Mouse (Mus musculus): ENCODE results near the gene Pex26. TPM values are rescaled to one million over a fixed set of nuclear protein-coding genes. Genes with fewer than 3 reads are reported as not detected.

Pex26 gene
- polyA plus RNA-seq, 1 experiment from 2014 or later = 13.4 TPM

- Histone ChIP-seq H3K27me3 (replicated peaks; ENCODE audit: control insufficient read depth, insufficient read depth, low read length) (no peaks in the 10 kb centered on the region), H3K9ac (ENCODE audit: low read depth, low read length) (no peak overlapping the region), H3K4me1 (ENCODE audit: control insufficient read depth, insufficient read depth, low read length) (no peaks in the 10 kb centered on the region), H3K4me2 (ENCODE audit: low read depth, low read length) (no peak overlapping the region), H3K9me3 (ENCODE audit: control insufficient read depth, low read length) (no peaks in the 10 kb centered on the region), H3K27ac (ENCODE audit: low read length) (no peak overlapping the region), H3K36me3 (ENCODE audit: control insufficient read depth, insufficient read depth, low read length) (no peaks in the 10 kb centered on the region), H3K4me3 (ENCODE audit: low read length) (no peak overlapping the region)
- whole genome bisulfite sequencing = 86% methylated on average over 2 of the region's 2 CpGs
- no peak for ATAC-seq
These were observed 52.9 kb downstream of the Pex26 start for GRCm38 (mm10) chr6:121236386-121236785.

GRCm38 (mm10) chr6:121238209-121238608 is 54.7 kb downstream of the Pex26 start:
- no peak for ATAC-seq
- 88% methylated on average over 4 of the region's 4 CpGs for WGBS
- H3K4me1 ChIP-seq (ENCODE audit: control insufficient read depth, insufficient read depth, low read length) = no peaks in the 10 kb centered on the region
- H3K4me3 ChIP-seq (ENCODE audit: low read length) = no peak overlapping the region
- H3K9ac ChIP-seq (ENCODE audit: low read depth, low read length) = no peak overlapping the region
- H3K4me2 ChIP-seq (ENCODE audit: low read depth, low read length) = no peak overlapping the region
- H3K9me3 ChIP-seq (ENCODE audit: control insufficient read depth, low read length) = no peaks in the 10 kb centered on the region
- H3K27ac ChIP-seq (ENCODE audit: low read length) = no peak overlapping the region
- H3K27me3 ChIP-seq (replicated peaks; ENCODE audit: control insufficient read depth, insufficient read depth, low read length) = no peaks in the 10 kb centered on the region
- no peaks in the 10 kb centered on the region for H3K36me3 ChIP-seq (ENCODE audit: control insufficient read depth, insufficient read depth, low read length)

GRCm38 (mm10) chr6:121241780-121242179 is 58.3 kb downstream of the Pex26 start:
- Histone ChIP-seq H3K9ac (ENCODE audit: low read depth, low read length) (no peak overlapping the region), H3K4me1 (ENCODE audit: control insufficient read depth, insufficient read depth, low read length) (0 out of 2 replicates have a peak, but pooled peaks cover 3% of the 10 kb centered on the region), H3K36me3 (ENCODE audit: control insufficient read depth, insufficient read depth, low read length) (no peaks in the 10 kb centered on the region), H3K9me3 (ENCODE audit: control insufficient read depth, low read length) (no peaks in the 10 kb centered on the region), H3K4me2 (ENCODE audit: low read depth, low read length) (no peak overlapping the region), H3K4me3 (ENCODE audit: low read length) (no peak overlapping the region), H3K27me3 (replicated peaks; ENCODE audit: control insufficient read depth, insufficient read depth, low read length) (no peaks in the 10 kb centered on the region), H3K27ac (ENCODE audit: low read length) (no peak overlapping the region)
- no peak for ATAC-seq
- 77% methylated on average over 2 of the region's 2 CpGs for WGBS

- Histone ChIP-seq H3K27ac (ENCODE audit: low read length) (no peak overlapping the region), H3K9ac (ENCODE audit: low read depth, low read length) (no peak overlapping the region), H3K36me3 (ENCODE audit: control insufficient read depth, insufficient read depth, low read length) (no peaks in the 10 kb centered on the region), H3K9me3 (ENCODE audit: control insufficient read depth, low read length) (no peaks in the 10 kb centered on the region), H3K4me3 (ENCODE audit: low read length) (no peak overlapping the region), H3K27me3 (replicated peaks; ENCODE audit: control insufficient read depth, insufficient read depth, low read length) (no peaks in the 10 kb centered on the region), H3K4me2 (ENCODE audit: low read depth, low read length) (no peak overlapping the region), H3K4me1 (ENCODE audit: control insufficient read depth, insufficient read depth, low read length) (0 out of 2 replicates have a peak, but pooled peaks cover 3% of the 10 kb centered on the region)
- WGBS = 31% methylated on average over 10 of the region's 10 CpGs
- no peak for ATAC-seq
These were observed 59.7 kb downstream of the Pex26 start for GRCm38 (mm10) chr6:121243161-121243560.

- 0 out of 2 replicates have a peak within 1 kb of the TSS, but pooled peaks have one; percentile 22 for H3K27ac ChIP-seq (ENCODE audit: low read length)
- no peaks in the 10 kb centered on the region for H3K9me3 ChIP-seq (ENCODE audit: control insufficient read depth, low read length)
- WGBS = 5% methylated on average over 35 of the region's 35 CpGs
- peak within 1 kb of the TSS; percentile 65 for H3K4me3 ChIP-seq (ENCODE audit: low read length)
- no peaks in the 10 kb centered on the region for H3K36me3 ChIP-seq (ENCODE audit: control insufficient read depth, insufficient read depth, low read length)
- 0 out of 2 replicates have a peak, but pooled peaks cover 5% of the 10 kb centered on the region for H3K4me1 ChIP-seq (ENCODE audit: control insufficient read depth, insufficient read depth, low read length)
- H3K27me3 ChIP-seq (replicated peaks; ENCODE audit: control insufficient read depth, insufficient read depth, low read length) = no peaks in the 10 kb centered on the region
- ATAC-seq = peak; percentile 98
- H3K9ac ChIP-seq (ENCODE audit: low read depth, low read length) = peak within 1 kb of the TSS; percentile 63
- H3K4me2 ChIP-seq (ENCODE audit: low read depth, low read length) = peak within 1 kb of the TSS; percentile 70
These were observed 61.9 kb downstream of the Pex26 start, which contains the start of gene Usp18 for GRCm38 (mm10) chr6:121245127-121246036. Gene Usp18 (plus strand): TSS chr6:121245906.

GRCm38 (mm10) chr6:121246037-121246361 is 62.5 kb downstream of the Pex26 start:
- no peaks in the 10 kb centered on the region for H3K9me3 ChIP-seq (ENCODE audit: control insufficient read depth, low read length)
- no peak overlapping the region for H3K27ac ChIP-seq (ENCODE audit: low read length)
- H3K27me3 ChIP-seq (replicated peaks; ENCODE audit: control insufficient read depth, insufficient read depth, low read length) = no peaks in the 10 kb centered on the region
- peak; percentile 57 for ATAC-seq
- H3K9ac ChIP-seq (ENCODE audit: low read depth, low read length) = peak overlapping the region; percentile 63
- WGBS = 10% methylated on average over 4 of the region's 4 CpGs
- peak overlapping the region; percentile 70 for H3K4me2 ChIP-seq (ENCODE audit: low read depth, low read length)
- 0 out of 2 replicates have a peak, but pooled peaks cover 5% of the 10 kb centered on the region for H3K4me1 ChIP-seq (ENCODE audit: control insufficient read depth, insufficient read depth, low read length)
- no peaks in the 10 kb centered on the region for H3K36me3 ChIP-seq (ENCODE audit: control insufficient read depth, insufficient read depth, low read length)
- peak overlapping the region; percentile 65 for H3K4me3 ChIP-seq (ENCODE audit: low read length)

Other genes starting within 250 kb of the Pex26 start
- gene Mical3, start 52.7 kb upstream of the Pex26 start, polyA plus RNA-seq (2015; fragmentation: Nextera tagmentation; extraction: Ambion mirVana) = 4.8 and 5.5 TPM in 2 replicates
- gene Tuba8, start 27.0 kb downstream of the Pex26 start, polyA plus RNA-seq (2015; fragmentation: Nextera tagmentation; extraction: Ambion mirVana) = 0.44 and 0.68 TPM in 2 replicates
- 2.6 and 2.8 TPM in 2 replicates for gene Usp18, start 62.2 kb downstream of the Pex26 start, polyA plus RNA-seq (2015; fragmentation: Nextera tagmentation; extraction: Ambion mirVana)
- gene Slc6a13, start 116.6 kb downstream of the Pex26 start, polyA plus RNA-seq (2015; fragmentation: Nextera tagmentation; extraction: Ambion mirVana) = 0.77 and 1.4 TPM in 2 replicates
- gene Slc6a12, start 159.4 kb downstream of the Pex26 start, polyA plus RNA-seq (2015; fragmentation: Nextera tagmentation; extraction: Ambion mirVana) = 0.06 and 0.22 TPM in 2 replicates